Mouse (Mus musculus) olfactory bulb, adult 2 months (tissue): ENCODE measurements around the gene Rab35.

ENCODE experiments used
- CTCF ChIP-seq: fragments of 200-500 bp; IDR thresholded peaks from 2 replicates; pipeline ENCODE4 v1.5.1; 2012; ENCODE audit warnings: low read depth, mild to moderate bottlenecking, low read length, moderate library complexity; ENCODE audit not compliant: insufficient read depth
- POLR2A ChIP-seq: fragments of 200-500 bp; IDR thresholded peaks from 2 replicates; pipeline ENCODE4 v1.6.1; 2012; ENCODE audit warnings: mild to moderate bottlenecking, low read depth, low read length, moderate library complexity; ENCODE audit not compliant: insufficient read depth

DNA sequence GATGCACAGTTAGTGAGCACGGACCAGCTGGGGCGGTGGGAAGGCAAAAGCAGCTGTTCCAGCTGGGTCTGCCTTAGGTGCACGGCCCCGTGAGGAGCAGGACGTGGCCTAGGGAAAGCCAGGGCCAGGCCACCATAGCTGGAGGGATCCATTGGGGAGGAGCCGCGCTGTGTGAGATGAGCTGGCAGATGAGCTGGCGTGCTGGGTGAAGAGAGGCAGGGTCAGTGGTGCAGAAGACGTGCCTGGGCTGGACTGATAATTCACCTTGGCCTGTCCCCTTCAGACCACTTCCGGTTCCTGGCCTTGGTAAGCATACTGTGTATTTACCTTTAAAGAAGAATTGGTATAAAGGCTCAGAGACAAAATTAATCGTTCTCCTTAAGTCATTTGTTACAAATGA lies 20.1 kb upstream of the Rab35 start:
- TF ChIP-seq POLR2A (no peak), CTCF (no peak)
